Mouse (Mus musculus): ENCODE measurements around the gene Igf1. TPM values are rescaled to one million over a fixed set of nuclear protein-coding genes. Genes with fewer than 3 reads are reported as not detected.

Gene Igf1
- 0.78 to 2.8 TPM (median 1.8 TPM) in 4 replicates for total RNA-seq (2023; ENCODE audit: inconsistent age)

DNA sequence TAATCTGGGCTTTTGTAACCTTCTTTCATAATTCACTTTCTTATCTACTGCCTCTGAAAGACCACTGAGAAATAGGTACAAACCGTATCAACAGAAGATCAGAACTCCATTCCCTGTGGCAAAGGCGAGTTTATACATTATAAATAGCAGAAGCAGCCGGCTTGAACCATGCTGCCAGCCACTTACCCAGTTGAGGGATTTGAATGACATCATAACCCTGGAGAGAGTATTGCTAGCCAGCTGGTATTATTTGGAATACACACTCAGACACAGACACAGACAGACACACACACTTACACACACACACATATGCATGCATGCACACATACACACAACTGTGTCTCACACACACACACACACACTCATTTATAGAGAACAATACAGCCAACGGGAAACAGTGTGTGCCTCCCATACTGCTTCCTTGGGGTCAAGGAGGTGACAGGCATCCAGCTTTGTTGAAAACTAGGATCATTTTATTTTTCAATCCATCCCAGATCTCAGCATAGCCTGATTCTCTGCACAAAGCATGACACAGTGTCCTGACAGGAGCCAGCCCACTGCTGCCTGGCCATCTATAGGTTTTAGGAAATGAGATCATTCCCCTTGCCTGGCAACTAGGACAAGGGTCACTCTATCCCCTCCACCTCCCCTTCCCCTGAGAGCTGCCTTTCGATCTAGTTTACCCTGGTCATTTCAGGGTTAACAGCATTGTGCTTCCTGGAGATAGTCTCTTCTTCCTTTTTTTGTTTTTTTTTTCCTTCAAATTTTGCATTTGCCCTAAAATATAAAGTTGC, at the start of gene Igf1:
Gene Igf1, plus strand, starts transcription at position 253 of the 794 bp plus-strand sequence.

Other genes starting within 250 kb of the Igf1 start
- gene Pmch, start 232.8 kb downstream of the Igf1 start, total RNA-seq (2023; ENCODE audit: inconsistent age): not detected in 4 replicates